Mouse (Mus musculus) stomach, postnatal 0 days (tissue): ENCODE data around the gene Trip4.

Experiments
- CTCF ChIP-seq: IDR thresholded peaks from 2 replicates; pipeline ENCODE4 v1.5.1; 2016; ENCODE audit warnings: antibody characterized with exemption, low read depth, mild to moderate bottlenecking, moderate library complexity
- EP300 ChIP-seq: optimal IDR thresholded peaks from 2 replicates; pipeline ENCODE3; 2016; ENCODE audit warnings: antibody characterized with exemption

DNA sequence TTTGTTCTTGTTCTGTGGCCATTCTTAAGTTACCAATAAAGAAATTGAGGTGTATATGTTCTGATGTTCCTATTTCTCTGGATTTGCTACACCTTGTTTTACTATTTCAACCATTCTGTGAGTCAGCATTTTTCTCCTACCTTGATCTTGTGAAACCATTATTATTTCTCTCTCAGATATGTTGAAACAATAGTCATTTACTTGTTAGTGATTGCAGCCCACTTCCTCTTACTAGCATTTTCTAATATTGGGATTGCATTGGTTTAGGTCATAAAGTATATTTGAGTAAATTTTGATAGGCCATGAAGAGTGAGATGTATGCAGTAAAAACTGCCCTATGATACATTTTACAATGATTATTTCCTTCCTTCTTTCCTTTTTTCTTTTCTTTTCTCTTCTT is 19.9 kb upstream of the Trip4 start:
- no peak for TF ChIP-seq CTCF
- TF ChIP-seq EP300: no peak
